Mouse (Mus musculus): ENCODE results near the gene Mapk11. TPM values are rescaled to one million over a fixed set of nuclear protein-coding genes. Genes with fewer than 3 reads are reported as not detected.

The Mapk11 gene
- total and polyA plus RNA-seq, 3 experiments = 0.04 TPM; not detected in 1

DNA sequence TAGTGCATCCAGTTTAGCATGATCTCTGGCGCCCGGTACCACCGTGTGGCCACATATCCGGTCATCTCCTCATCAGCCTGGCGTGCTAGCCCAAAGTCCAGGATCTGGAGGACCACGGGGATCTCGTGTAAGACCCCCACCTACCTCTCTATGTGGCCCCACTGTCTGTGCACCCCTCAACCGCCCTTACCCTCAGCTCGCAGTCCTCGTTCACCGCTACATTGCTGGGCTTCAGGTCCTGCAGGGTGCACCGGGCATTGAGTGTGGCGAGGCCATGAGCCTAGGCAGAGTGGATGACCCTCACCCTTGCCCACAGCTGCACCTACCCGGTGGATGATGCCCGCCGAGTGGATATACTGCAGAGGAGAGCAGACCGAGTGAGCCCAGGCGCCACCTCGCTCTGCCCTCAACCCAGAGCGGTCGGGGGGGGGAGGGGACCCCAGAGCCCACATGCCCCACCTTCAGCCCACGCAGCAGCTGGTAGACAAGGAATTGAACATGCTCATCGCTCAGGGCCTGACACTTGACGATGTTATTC is 3.5 kb downstream of the Mapk11 start:
- no peaks in the 10 kb centered on the region for H3K4me1 ChIP-seq (ENCODE audit: control insufficient read depth in 1 of 2, insufficient read depth in 2 of 2, low read length in 2 of 2)
- TF ChIP-seq HCFC1 (IDR thresholded peaks at IDR 0.05; ENCODE audit: low read depth, low read length) (no peak), ELF1 (IDR thresholded peaks at IDR 0.05; ENCODE audit: low read depth, low read length) (no peak), MAX (IDR thresholded peaks at IDR 0.05; ENCODE audit: low read length) (no peak), NELFE (IDR thresholded peaks at IDR 0.05; ENCODE audit: low read depth, low read length) (no peak), MXI1 (IDR thresholded peaks at IDR 0.05; ENCODE audit: low read depth, low read length) (no peak), MYC (IDR thresholded peaks at IDR 0.05; ENCODE audit: low read depth, low read length) (no peak), GATA1 (IDR thresholded peaks at IDR 0.05; ENCODE audit: low read depth, low read length) (no peak)
- no peak overlapping the region for H3K27ac ChIP-seq (ENCODE audit: control insufficient read depth, low read depth, low read length)
- no peak overlapping the region for H3K4me3 ChIP-seq (ENCODE audit: control insufficient read depth in 1 of 2, insufficient read depth in 1 of 2, low read depth in 2 of 2, low read length in 2 of 2)
- DNase-seq (ENCODE audit: low read depth, low spot score) = no peak
- H3K79me2 ChIP-seq (ENCODE audit: control insufficient read depth, insufficient read depth, low read length, poor library complexity) = no peaks in the 10 kb centered on the region
- H3K27me3 ChIP-seq (ENCODE audit: control insufficient read depth in 1 of 2, insufficient read depth in 2 of 2, low read length in 2 of 2) = 0 out of 4 replicates have a peak, but pooled peaks cover 0 to 1% of the 10 kb centered on the region in 2 experiments
- no peak overlapping the region for H3K9ac ChIP-seq (ENCODE audit: control insufficient read depth, low read depth, low read length, poor library complexity, severe bottlenecking)
- H3K36me3 ChIP-seq (ENCODE audit: control insufficient read depth in 1 of 2, insufficient read depth in 2 of 2, low read length in 2 of 2) = no peaks in the 10 kb centered on the region
- H3K9me3 ChIP-seq (replicated peaks; ENCODE audit: insufficient read depth, low read length) = no peaks in the 10 kb centered on the region

DNA sequence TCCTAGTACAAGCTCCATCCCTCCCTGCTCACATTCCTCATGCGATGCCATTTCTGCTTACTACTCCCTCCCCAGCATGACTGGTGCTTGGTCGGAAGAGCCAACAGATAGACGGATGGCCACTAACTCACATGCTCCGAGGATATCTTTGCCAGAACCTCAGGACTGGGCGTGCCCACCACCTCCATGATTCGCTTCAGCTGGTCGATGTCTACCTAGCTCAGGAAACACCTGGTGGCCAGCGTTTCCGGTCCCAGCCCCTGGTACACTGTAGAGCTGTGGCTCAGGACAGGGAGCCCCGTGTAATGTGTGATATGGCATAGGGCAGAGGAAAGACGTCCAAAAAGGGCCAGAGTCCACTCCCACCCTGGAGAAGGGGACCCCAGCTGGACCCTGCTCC is 4.5 kb downstream of the Mapk11 start:
- Histone ChIP-seq H3K79me2 (ENCODE audit: control insufficient read depth, insufficient read depth, low read length, poor library complexity) (no peaks in the 10 kb centered on the region), H3K27me3 (ENCODE audit: control insufficient read depth in 1 of 2, insufficient read depth in 2 of 2, low read length in 2 of 2) (0 out of 4 replicates have a peak, but pooled peaks cover 0 to 1% of the 10 kb centered on the region in 2 experiments), H3K27ac (ENCODE audit: control insufficient read depth, low read depth, low read length) (no peak overlapping the region), H3K9me3 (replicated peaks; ENCODE audit: insufficient read depth, low read length) (no peaks in the 10 kb centered on the region), H3K4me1 (ENCODE audit: control insufficient read depth in 1 of 2, insufficient read depth in 2 of 2, low read length in 2 of 2) (no peaks in the 10 kb centered on the region), H3K4me3 (ENCODE audit: control insufficient read depth in 1 of 2, insufficient read depth in 1 of 2, low read depth in 2 of 2, low read length in 2 of 2) (no peak overlapping the region), H3K9ac (ENCODE audit: control insufficient read depth, low read depth, low read length, poor library complexity, severe bottlenecking) (no peak overlapping the region), H3K36me3 (ENCODE audit: control insufficient read depth in 1 of 2, insufficient read depth in 2 of 2, low read length in 2 of 2) (no peaks in the 10 kb centered on the region)
- no peak for TF ChIP-seq KAT2A (conservative IDR thresholded peaks at IDR 0.05; ENCODE audit: low read depth, low read length)
- no peak for TF ChIP-seq MYB (IDR thresholded peaks at IDR 0.05; ENCODE audit: low read depth, low read length)
- TF ChIP-seq ZC3H11A (IDR thresholded peaks at IDR 0.05; ENCODE audit: low read depth, low read length) = no peak
- no peak for TF ChIP-seq SIN3A (IDR thresholded peaks at IDR 0.05; ENCODE audit: low read length)
- no peak for TF ChIP-seq ZKSCAN1 (IDR thresholded peaks at IDR 0.05; ENCODE audit: low read depth, low read length)
- TF ChIP-seq MAZ (IDR thresholded peaks at IDR 0.05; ENCODE audit: low read depth, low read length) = no peak
- TF ChIP-seq RAD21 (IDR thresholded peaks at IDR 0.05; ENCODE audit: low read depth, low read length) = no peak
- no peak for TF ChIP-seq E2F4 (IDR thresholded peaks at IDR 0.05; ENCODE audit: borderline replicate concordance, low read depth, low read length)
- no peak for TF ChIP-seq NELFE (IDR thresholded peaks at IDR 0.05; ENCODE audit: low read depth, low read length)
- TF ChIP-seq ELF1 (IDR thresholded peaks at IDR 0.05; ENCODE audit: low read depth, low read length) = no peak
- TF ChIP-seq NRF1 (IDR thresholded peaks at IDR 0.05; ENCODE audit: insufficient read depth, low read depth, low read length, poor library complexity, severe bottlenecking) = no peak
- no peak for TF ChIP-seq TCF12 (IDR thresholded peaks at IDR 0.05; ENCODE audit: low read depth, low read length)
- TF ChIP-seq ZNF384 (IDR thresholded peaks at IDR 0.05; ENCODE audit: low read depth, low read length) = no peak
- TF ChIP-seq CHD1 (IDR thresholded peaks at IDR 0.05; ENCODE audit: low read depth, low read length) = no peak
- no peak for TF ChIP-seq BHLHE40 (IDR thresholded peaks at IDR 0.05; ENCODE audit: borderline replicate concordance, low read depth, low read length)
- TF ChIP-seq ZMIZ1 (IDR thresholded peaks at IDR 0.05; ENCODE audit: low read depth, low read length) = no peak
- TF ChIP-seq JUND (IDR thresholded peaks at IDR 0.05; ENCODE audit: low read depth, low read length) = no peak
- no peak for TF ChIP-seq MYC (IDR thresholded peaks at IDR 0.05; ENCODE audit: low read depth, low read length)
- TF ChIP-seq SMC3 (IDR thresholded peaks at IDR 0.05; ENCODE audit: low read depth, low read length) = no peak
- DNase-seq (ENCODE audit: low read depth, low spot score) = no peak

All from MEL (cell line).